Mouse (Mus musculus) neural tube, embryonic 15.5 days (tissue): ENCODE results near the gene Ralgps2. TPM values are rescaled to one million over a fixed set of nuclear protein-coding genes. Genes with fewer than 3 reads are reported as not detected.

Source experiments
- ATAC-seq: fragments of 200-750 bp; cut with Nextera tagmentation; 2 replicates; pipeline ENCODE4 v1.8.0; 2017; ENCODE audit warnings: mild to moderate bottlenecking, moderate TSS enrichment, moderate library complexity; ENCODE audit not compliant: low FRiP score
- H3K27ac ChIP-seq: fragments of 300-500 bp; sonication (generic); replicated peaks from 2 replicates; pipeline ENCODE4 v1.5.1; 2015; ENCODE audit warnings: mild to moderate bottlenecking, inconsistent platforms
- H3K27me3 ChIP-seq: fragments of 300-500 bp; sonication (generic); replicated peaks from 2 replicates; pipeline ENCODE4 v1.6.1; 2015; ENCODE audit warnings: inconsistent platforms
- H3K36me3 ChIP-seq: fragments of 300-500 bp; sonication (generic); 2 replicates; pipeline ENCODE4 v1.6.1; 2015; ENCODE audit warnings: inconsistent platforms
- H3K4me1 ChIP-seq: fragments of 300-500 bp; sonication (generic); 2 replicates; pipeline ENCODE4 v1.6.1; 2015; ENCODE audit warnings: inconsistent platforms
- H3K4me2 ChIP-seq: fragments of 300-500 bp; sonication (generic); 2 replicates; pipeline ENCODE4 v1.6.1; 2015; ENCODE audit warnings: inconsistent platforms, mild to moderate bottlenecking, moderate library complexity
- H3K4me3 ChIP-seq: fragments of 300-500 bp; sonication (generic); replicated peaks from 2 replicates; pipeline ENCODE4 v1.5.1; 2015; ENCODE audit warnings: mild to moderate bottlenecking, inconsistent platforms
- H3K9ac ChIP-seq: fragments of 300-500 bp; sonication (generic); replicated peaks from 2 replicates; pipeline ENCODE4 v1.6.1; 2015; ENCODE audit warnings: mild to moderate bottlenecking, inconsistent platforms
- H3K9me3 ChIP-seq: fragments of 300-500 bp; sonication (generic); replicated peaks from 2 replicates; pipeline ENCODE4 v1.6.1; 2016; ENCODE audit warnings: inconsistent platforms
- WGBS: fragments of 180-500 bp; shearing (Covaris S2); methylation state at CpG from one replicate; pipeline ENCODE4 v1.1.7; 2015; ENCODE audit warnings: mixed read lengths; 5-methylcytosine and 5-hydroxymethylcytosine counted together
- polyA plus RNA-seq: library from polyadenylated mRNA; unstranded; fragments of >200 nt; fragmentation: Nextera tagmentation; extraction: Ambion mirVana; gene quantifications from 2 replicates; pipeline ENCODE4 v1.2.1, GENCODE M21; 2015

The Ralgps2 gene
- polyA plus RNA-seq, 1 experiment from 2014 or later = 77.6 TPM

- Histone ChIP-seq H3K27me3 (no peaks in the 10 kb centered on the region), H3K9me3 (0 out of 2 replicates have a peak, but pooled peaks cover 3% of the 10 kb centered on the region), H3K27ac (no peak overlapping the region), H3K9ac (no peak overlapping the region), H3K4me2 (no peak overlapping the region), H3K4me1 (no peaks in the 10 kb centered on the region), H3K4me3 (no peak overlapping the region), H3K36me3 (no peaks in the 10 kb centered on the region)
- WGBS = 72% methylated on average over 13 of the region's 13 CpGs
- ATAC-seq = no peak
Observed at GRCm38 (mm10) chr1:156760549-156761429, 178.6 kb downstream of the Ralgps2 start.

GRCm38 (mm10) chr1:156758326-156758725, 181.1 kb downstream of the Ralgps2 start:
- WGBS = 27% methylated on average over 4 of the region's 4 CpGs

GRCm38 (mm10) chr1:156754608-156755413, 184.6 kb downstream of the Ralgps2 start:
- peak; percentile 57 for ATAC-seq
- Histone ChIP-seq H3K9ac (no peak overlapping the region), H3K4me3 (no peak overlapping the region), H3K4me1 (peaks cover 36% of the 10 kb centered on the region), H3K9me3 (no peaks in the 10 kb centered on the region), H3K36me3 (no peaks in the 10 kb centered on the region), H3K27me3 (no peaks in the 10 kb centered on the region), H3K4me2 (peak overlapping the region; percentile 17; the same call in 1 of the 2 replicates), H3K27ac (peak overlapping the region; percentile 63)
- 29% methylated on average over 15 of the region's 15 CpGs for WGBS

More at GRCm38 (mm10) chr1:156758326-156758725, 181.1 kb downstream of the Ralgps2 start:
- Histone ChIP-seq H3K4me1 (peaks cover 22% of the 10 kb centered on the region), H3K4me3 (no peak overlapping the region), H3K4me2 (no peak overlapping the region), H3K36me3 (no peaks in the 10 kb centered on the region), H3K9me3 (no peaks in the 10 kb centered on the region), H3K27me3 (no peaks in the 10 kb centered on the region), H3K9ac (no peak overlapping the region), H3K27ac (no peak overlapping the region)
- ATAC-seq = no peak

Other genes with a start within 250 kb of the Ralgps2 start
- gene Fam20b, start 220.5 kb downstream of the Ralgps2 start, polyA plus RNA-seq = 26.8 and 27.4 TPM in 2 replicates
- gene Angptl1, start 101.1 kb downstream of the Ralgps2 start, polyA plus RNA-seq = 3.2 and 3.8 TPM in 2 replicates
- not detected in 2 replicates for gene Tex35, start 169.1 kb upstream of the Ralgps2 start, polyA plus RNA-seq